8 mouse cellular contexts compared by ENCODE assay signal in genomic region chr14:102216581-102217368, GRCm38 (mm10).
DNase-seq lines count a peak whose midpoint lies in the region; ATAC-seq lines count a peak whose summit lies in the region.

No protein-coding gene starts in this region.

- no peaks in the 10 kb centered on the region for H3K27me3 ChIP-seq in forebrain, embryonic 16.5 days (replicated peaks; ENCODE audit: control insufficient read depth, insufficient read depth, low read length)
- H3K27me3 ChIP-seq in neural tube, embryonic 13.5 days = no peaks in the 10 kb centered on the region
- no peaks in the 10 kb centered on the region for H3K27me3 ChIP-seq in liver, embryonic 12.5 days (replicated peaks)

- ATAC-seq in frontal cortex, adult (ENCODE audit: low TSS enrichment) = peak; percentile 82
- ATAC-seq in forebrain, embryonic 16.5 days = peak; percentile 95
- peak; percentile 95 for ATAC-seq in neural tube, embryonic 13.5 days (ENCODE audit: low read depth)
- ATAC-seq in megakaryocyte, adult 5-6 weeks (ENCODE audit: poor library complexity, severe bottlenecking) = no peak
- no peak for ATAC-seq in liver, embryonic 12.5 days

- H3K9me3 ChIP-seq in forebrain, embryonic 16.5 days (ENCODE audit: control insufficient read depth, low read length) = no peaks in the 10 kb centered on the region
- H3K9me3 ChIP-seq in neural tube, embryonic 13.5 days = no peaks in the 10 kb centered on the region
- no peaks in the 10 kb centered on the region for H3K9me3 ChIP-seq in liver, embryonic 12.5 days (replicated peaks)

- H3K4me3 ChIP-seq in forebrain, embryonic 16.5 days (replicated peaks; ENCODE audit: low read length) = no peak overlapping the region
- no peak overlapping the region for H3K4me3 ChIP-seq in neural tube, embryonic 13.5 days
- no peak overlapping the region for H3K4me3 ChIP-seq in liver, embryonic 12.5 days

- WGBS in forebrain, embryonic 16.5 days = 21% methylated on average over 7 of the region's 7 CpGs
- 37% methylated on average over 7 of the region's 7 CpGs for WGBS in neural tube, embryonic 13.5 days
- 55% methylated on average over 7 of the region's 7 CpGs for WGBS in liver, embryonic 12.5 days (ENCODE audit: insufficient replicate concordance)

- no peak for DNase-seq in frontal cortex, postnatal 25 days (ENCODE audit: low spot score in 2 of 2)
- DNase-seq in layer of hippocampus, adult 11-12 months (ENCODE audit: low spot score) = peak; percentile 57
- no peak for DNase-seq in adrenal gland, adult (ENCODE audit: inconsistent age in 2 of 2, low spot score in 1 of 2)

- H3K4me2 ChIP-seq in forebrain, embryonic 16.5 days (ENCODE audit: low read length) = 0 out of 2 replicates have a peak overlapping the region, but pooled peaks have one; percentile 13
- H3K4me2 ChIP-seq in neural tube, embryonic 13.5 days = no peak overlapping the region
- H3K4me2 ChIP-seq in liver, embryonic 12.5 days = no peak overlapping the region

- no peak overlapping the region for H3K27ac ChIP-seq in forebrain, embryonic 16.5 days (ENCODE audit: low read length)
- H3K27ac ChIP-seq in neural tube, embryonic 13.5 days (replicated peaks) = peak overlapping the region; percentile 38; the same call in 1 of the 2 replicates
- H3K27ac ChIP-seq in liver, embryonic 12.5 days = no peak overlapping the region

- H3K36me3 ChIP-seq in forebrain, embryonic 16.5 days (ENCODE audit: control insufficient read depth, insufficient read depth) = no peaks in the 10 kb centered on the region
- H3K36me3 ChIP-seq in neural tube, embryonic 13.5 days = no peaks in the 10 kb centered on the region
- no peaks in the 10 kb centered on the region for H3K36me3 ChIP-seq in liver, embryonic 12.5 days

- H3K9ac ChIP-seq in forebrain, embryonic 16.5 days (replicated peaks; ENCODE audit: low read depth, low read length) = no peak overlapping the region
- no peak overlapping the region for H3K9ac ChIP-seq in neural tube, embryonic 13.5 days
- H3K9ac ChIP-seq in liver, embryonic 12.5 days = no peak overlapping the region

- peaks cover 6% of the 10 kb centered on the region for H3K4me1 ChIP-seq in forebrain, embryonic 16.5 days (replicated peaks; ENCODE audit: control insufficient read depth, insufficient read depth, low read length)
- H3K4me1 ChIP-seq in neural tube, embryonic 13.5 days (replicated peaks) = peaks cover 19% of the 10 kb centered on the region
- no peaks in the 10 kb centered on the region for H3K4me1 ChIP-seq in liver, embryonic 12.5 days

Comparison
In these comparisons a context has a peak if more than half of its experiments do, and no peak if none do; other contexts are left out.
1. ATAC-seq: peak in frontal cortex, adult (single experiment), forebrain, embryonic 16.5 days (single experiment) and neural tube, embryonic 13.5 days (single experiment); none in megakaryocyte, adult 5-6 weeks (single experiment) and liver, embryonic 12.5 days (single experiment).